Mouse (Mus musculus): ENCODE data around the gene Fau. TPM values are rescaled to one million over a fixed set of nuclear protein-coding genes. Genes with fewer than 3 reads are reported as not detected.
A peak's percentile ranks its signal among the peaks of the same experiment; 100 is the strongest.

The Fau gene
- polyA plus RNA-seq, 1 experiment from 2014 or later = 779 TPM

DNA sequence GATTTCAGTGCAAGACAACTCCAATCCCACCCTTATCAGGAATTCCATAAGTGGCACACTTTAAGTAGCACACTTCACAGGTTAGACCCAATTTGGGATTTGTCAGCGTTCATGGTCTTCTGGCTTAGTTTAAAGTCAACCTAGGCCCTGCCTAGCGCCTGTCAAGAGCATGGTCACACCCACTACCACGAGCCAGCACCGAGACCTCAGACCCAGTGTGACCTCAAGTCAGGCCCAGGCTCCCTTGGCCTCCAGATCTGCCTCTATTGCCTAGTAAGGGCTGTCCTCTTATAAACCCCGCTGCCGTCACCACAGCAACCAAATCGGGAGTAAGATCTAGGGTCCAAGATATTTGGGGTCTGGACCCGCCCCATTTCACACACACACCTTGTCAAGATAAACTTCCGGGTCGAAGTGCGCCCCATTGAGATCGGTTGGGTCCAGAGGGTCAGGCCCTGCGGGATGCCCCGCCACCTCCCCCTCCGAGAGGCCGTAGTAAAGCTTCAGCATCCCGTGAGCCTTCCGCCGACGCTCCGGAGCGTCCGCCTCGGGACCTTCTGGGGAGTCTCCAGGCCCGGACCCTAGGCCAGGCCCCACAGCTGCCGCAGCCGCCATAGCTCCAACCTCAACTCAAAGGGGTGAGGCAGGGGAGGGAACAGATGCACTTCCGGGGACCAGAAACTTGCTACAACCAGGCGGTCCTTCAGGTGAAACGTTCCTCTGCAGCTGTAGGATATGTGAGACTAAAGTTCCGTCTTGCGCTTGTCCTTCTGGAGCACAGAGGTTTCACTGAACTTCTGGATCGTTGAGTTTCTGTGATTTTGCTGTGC, 19.1 kb downstream of the Fau start, which contains the start of gene Vps51:
Gene Vps51 (minus strand): TSS at position 668 of the 830 bp plus-strand sequence.
- peak within 1 kb of the TSS; percentile 78 for H3K4me3 ChIP-seq (replicated peaks)
- H3K27me3 ChIP-seq = no peaks in the 10 kb centered on the region
- peak within 1 kb of the TSS; percentile 77 for H3K9ac ChIP-seq (replicated peaks)
- peak within 1 kb of the TSS; percentile 90 for H3K4me2 ChIP-seq
- 1% methylated on average over 33 of the region's 33 CpGs for WGBS
- peaks cover 14% of the 10 kb centered on the region for H3K4me1 ChIP-seq (replicated peaks)
- H3K27ac ChIP-seq = peak within 1 kb of the TSS; percentile 80
- peaks cover 51% of the 10 kb centered on the region for H3K36me3 ChIP-seq
- no peaks in the 10 kb centered on the region for H3K9me3 ChIP-seq
- peak; percentile 84 for ATAC-seq (ENCODE audit: insufficient number of reproducible peaks, insufficient read depth, low FRiP score, low TSS enrichment, low read depth)

DNA sequence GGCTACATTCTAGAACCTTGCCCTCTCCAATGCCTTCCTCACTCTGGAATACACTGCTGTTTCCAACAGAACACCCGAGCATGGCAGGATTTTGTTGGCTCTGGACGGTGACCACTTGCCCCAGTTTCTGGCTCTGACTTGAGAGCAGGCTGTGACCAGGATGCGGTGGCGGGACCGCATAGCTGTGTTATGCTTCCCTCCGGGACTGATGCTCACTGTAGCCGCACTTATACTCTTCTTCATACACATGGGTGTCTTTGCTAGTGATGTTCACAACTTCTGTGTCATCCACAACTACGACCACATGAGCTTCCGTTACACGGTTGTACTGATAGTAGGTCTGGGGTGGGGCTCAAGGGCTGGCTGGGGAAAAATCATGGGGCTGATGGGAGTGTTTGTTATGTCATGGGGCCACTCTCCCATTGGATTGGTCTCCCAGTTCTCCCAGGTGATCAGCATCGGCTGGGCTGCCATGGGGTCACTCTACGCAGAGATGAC, 22.4 kb downstream of the Fau start, which contains the start of gene Tmem262:
Gene Tmem262 (plus strand): TSS at position 51 of the 498 bp plus-strand sequence.
- 92% methylated on average over 12 of the region's 12 CpGs for WGBS
- Histone ChIP-seq H3K4me1 (replicated peaks) (peaks cover 24% of the 10 kb centered on the region), H3K4me2 (no peak within 1 kb of the TSS), H3K9me3 (no peaks in the 10 kb centered on the region), H3K27ac (no peak within 1 kb of the TSS), H3K4me3 (replicated peaks) (no peak within 1 kb of the TSS), H3K36me3 (peaks cover 35% of the 10 kb centered on the region), H3K9ac (replicated peaks) (no peak within 1 kb of the TSS), H3K27me3 (no peaks in the 10 kb centered on the region)
- no peak for ATAC-seq (ENCODE audit: insufficient number of reproducible peaks, insufficient read depth, low FRiP score, low TSS enrichment, low read depth)

DNA sequence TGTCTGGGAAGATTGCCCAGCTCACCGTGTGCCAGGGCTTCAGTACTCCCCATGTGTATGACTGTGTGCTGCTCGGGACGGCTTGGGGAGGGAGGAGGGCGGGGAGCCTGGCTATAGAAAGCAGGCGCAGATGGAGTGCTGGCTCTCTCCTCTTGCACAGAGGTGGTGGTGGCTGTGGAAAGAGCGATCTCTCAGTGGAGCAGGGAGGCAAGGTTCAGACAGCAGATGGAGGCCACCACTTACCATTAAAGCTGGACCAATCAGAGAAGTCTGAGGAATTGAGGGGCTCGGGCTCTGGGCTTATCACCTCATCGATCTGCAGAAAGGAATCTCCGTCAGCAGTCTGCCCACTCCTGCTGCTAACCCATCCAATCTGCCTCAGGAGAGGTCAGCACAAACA, 24.5 kb downstream of the Fau start, which contains the start of gene Gm28374:
Gene Gm28374 (minus strand): TSS at position 101 of the 400 bp plus-strand sequence.
- no peak for ATAC-seq (ENCODE audit: insufficient number of reproducible peaks, insufficient read depth, low FRiP score, low TSS enrichment, low read depth)
- Histone ChIP-seq H3K9me3 (no peaks in the 10 kb centered on the region), H3K4me2 (no peak within 1 kb of the TSS), H3K4me3 (replicated peaks) (no peak within 1 kb of the TSS), H3K4me1 (replicated peaks) (peaks cover 24% of the 10 kb centered on the region), H3K27ac (no peak within 1 kb of the TSS), H3K9ac (replicated peaks) (no peak within 1 kb of the TSS), H3K27me3 (no peaks in the 10 kb centered on the region), H3K36me3 (peaks cover 43% of the 10 kb centered on the region)
- WGBS = 88% methylated on average over 9 of the region's 9 CpGs

DNA sequence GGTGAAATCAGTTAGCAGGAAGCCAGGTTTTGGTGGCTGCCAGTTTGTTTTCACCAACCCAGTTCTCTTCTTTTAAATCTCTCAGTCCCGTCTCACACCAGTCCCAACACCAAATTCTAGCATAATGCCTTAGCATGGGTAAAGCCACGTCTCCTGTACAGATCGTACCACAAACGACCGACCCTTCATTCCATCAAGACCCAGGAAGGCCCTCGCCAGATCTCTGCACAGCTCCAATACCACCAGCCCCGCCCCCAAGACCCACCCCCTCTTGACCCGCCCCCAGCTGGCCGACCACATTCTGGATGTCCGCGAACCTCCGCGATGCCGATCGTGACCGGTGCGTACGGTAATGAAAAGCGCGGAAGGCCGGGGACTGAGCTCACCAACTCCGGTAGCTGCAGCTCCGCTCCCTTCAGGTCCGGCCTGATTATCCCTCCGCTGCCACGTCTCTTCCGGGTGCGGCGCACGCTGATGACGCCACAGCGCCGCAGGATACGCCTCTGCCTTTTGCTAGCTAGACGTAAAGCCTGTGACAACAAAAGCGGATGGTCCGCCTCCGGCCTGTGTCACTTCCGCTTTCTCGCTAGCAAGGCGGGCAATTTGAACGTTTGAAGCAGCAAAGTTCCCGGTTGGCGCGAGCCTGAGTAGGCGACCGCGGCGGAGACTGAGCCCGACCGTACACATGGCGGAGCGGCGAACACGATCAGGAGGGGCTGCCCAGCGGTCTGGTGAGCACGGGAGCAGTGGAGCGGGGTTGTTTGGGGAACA, 27.0 kb downstream of the Fau start, which contains the start of the genes Zfpl1 and Cdca5:
Gene Zfpl1 (minus strand): TSS at position 479 of the 771 bp plus-strand sequence.
Gene Cdca5 (plus strand): TSS at position 506 of the 771 bp plus-strand sequence.
- H3K27ac ChIP-seq = peak within 1 kb of the TSS; percentile 56
- under 1% methylated on average over 58 of the region's 58 CpGs for WGBS
- H3K4me1 ChIP-seq (replicated peaks) = peaks cover 17% of the 10 kb centered on the region
- H3K36me3 ChIP-seq = peaks cover 67% of the 10 kb centered on the region
- H3K4me3 ChIP-seq (replicated peaks) = peak within 1 kb of the TSS; percentile 81
- H3K4me2 ChIP-seq = peak within 1 kb of the TSS; percentile 96
- H3K27me3 ChIP-seq = no peaks in the 10 kb centered on the region
- no peaks in the 10 kb centered on the region for H3K9me3 ChIP-seq
- peak; percentile 89 for ATAC-seq (ENCODE audit: insufficient number of reproducible peaks, insufficient read depth, low FRiP score, low TSS enrichment, low read depth)
- peak within 1 kb of the TSS; percentile 70 for H3K9ac ChIP-seq (replicated peaks)

DNA sequence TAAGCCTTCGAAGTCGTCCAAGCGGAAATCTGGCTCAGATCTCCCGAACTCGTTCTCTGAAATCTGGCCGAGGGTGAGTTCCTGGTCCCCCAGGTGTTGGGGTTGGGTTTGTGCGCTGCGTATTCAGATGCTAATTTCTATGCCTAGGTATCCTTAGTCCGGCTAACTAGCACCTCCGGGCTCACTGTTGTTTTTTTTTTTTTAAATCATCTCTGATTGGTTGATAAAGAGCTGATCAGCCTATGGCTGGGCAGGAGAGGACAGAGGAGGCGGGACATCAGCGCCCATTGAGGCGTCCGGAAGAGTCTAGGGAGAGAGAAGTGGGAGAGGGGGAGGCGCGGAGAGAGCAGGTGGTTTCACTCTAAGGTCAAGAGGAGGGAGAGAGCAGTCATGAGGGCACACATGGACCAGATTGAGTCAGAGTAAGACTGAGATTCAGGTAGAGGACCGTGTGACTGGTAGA, 27.8 kb downstream of the Fau start:
- Histone ChIP-seq H3K4me1 (replicated peaks) (peaks cover 17% of the 10 kb centered on the region), H3K36me3 (peaks cover 67% of the 10 kb centered on the region), H3K9ac (replicated peaks) (peak overlapping the region; percentile 70), H3K4me2 (peak overlapping the region; percentile 96), H3K27ac (peak overlapping the region; percentile 56), H3K27me3 (no peaks in the 10 kb centered on the region), H3K4me3 (replicated peaks) (peak overlapping the region; percentile 81), H3K9me3 (no peaks in the 10 kb centered on the region)
- 0 out of 2 replicates have a peak, but pooled peaks have one; percentile 34 for ATAC-seq (ENCODE audit: insufficient number of reproducible peaks, insufficient read depth, low FRiP score, low TSS enrichment, low read depth)
- WGBS = 1% methylated on average over 17 of the region's 17 CpGs

DNA sequence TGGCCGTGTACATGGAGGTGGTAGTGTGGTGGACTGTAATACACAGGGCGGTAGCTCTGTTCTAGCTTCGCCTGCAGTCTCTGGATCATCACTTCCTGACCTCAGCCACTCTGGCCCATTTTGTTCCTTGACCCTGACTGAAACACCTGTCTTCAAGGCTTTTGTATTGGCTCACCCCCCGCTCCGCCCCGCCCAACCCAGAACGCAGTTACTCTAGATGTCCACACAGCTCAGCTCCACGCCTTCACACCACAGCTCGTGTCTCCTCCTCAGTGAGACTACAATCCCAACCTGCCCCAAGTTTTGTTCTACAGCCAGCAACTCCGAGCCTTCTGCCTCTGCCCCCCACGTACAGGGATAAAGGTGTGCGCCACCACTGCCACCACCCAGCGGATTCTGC, 31.2 kb downstream of the Fau start:
- no peaks in the 10 kb centered on the region for H3K9me3 ChIP-seq
- 95% methylated on average over 13 of the region's 13 CpGs for WGBS
- no peak overlapping the region for H3K9ac ChIP-seq (replicated peaks)
- H3K36me3 ChIP-seq = peaks cover 70% of the 10 kb centered on the region
- H3K4me3 ChIP-seq (replicated peaks) = no peak overlapping the region
- H3K4me1 ChIP-seq (replicated peaks) = peaks cover 11% of the 10 kb centered on the region
- H3K4me2 ChIP-seq = no peak overlapping the region
- ATAC-seq (ENCODE audit: insufficient number of reproducible peaks, insufficient read depth, low FRiP score, low TSS enrichment, low read depth) = no peak
- no peak overlapping the region for H3K27ac ChIP-seq
- no peaks in the 10 kb centered on the region for H3K27me3 ChIP-seq

DNA sequence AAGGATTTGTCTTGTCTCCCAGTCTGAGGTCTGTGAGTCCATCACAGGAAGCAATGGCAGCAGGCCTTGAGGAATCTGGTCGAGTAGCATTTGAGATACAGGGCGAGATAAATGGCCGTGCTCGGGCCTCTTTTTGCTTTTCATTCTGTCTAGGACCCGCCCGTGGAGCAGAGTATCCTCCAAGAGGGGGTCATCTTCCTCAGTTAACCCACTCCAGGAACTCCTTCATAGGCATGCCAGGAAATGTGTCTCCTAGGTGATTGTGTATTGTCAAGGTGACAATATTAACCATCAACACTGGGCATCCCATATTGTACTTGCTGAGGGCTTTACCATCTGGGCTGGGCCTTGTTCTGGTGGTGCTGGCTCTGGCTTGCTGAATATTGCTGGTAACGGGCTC, 36.5 kb downstream of the Fau start, which contains the start of gene AC131692.1:
Gene AC131692.1 (plus strand): TSS at position 301 of the 400 bp plus-strand sequence.
- Histone ChIP-seq H3K4me2 (no peak within 1 kb of the TSS), H3K27me3 (no peaks in the 10 kb centered on the region), H3K36me3 (peaks cover 78% of the 10 kb centered on the region), H3K9ac (replicated peaks) (no peak within 1 kb of the TSS), H3K4me3 (replicated peaks) (no peak within 1 kb of the TSS), H3K9me3 (no peaks in the 10 kb centered on the region), H3K4me1 (replicated peaks) (no peaks in the 10 kb centered on the region), H3K27ac (no peak within 1 kb of the TSS)
- no peak for ATAC-seq (ENCODE audit: insufficient number of reproducible peaks, insufficient read depth, low FRiP score, low TSS enrichment, low read depth)
- 92% methylated on average over 7 of the region's 7 CpGs for WGBS

DNA sequence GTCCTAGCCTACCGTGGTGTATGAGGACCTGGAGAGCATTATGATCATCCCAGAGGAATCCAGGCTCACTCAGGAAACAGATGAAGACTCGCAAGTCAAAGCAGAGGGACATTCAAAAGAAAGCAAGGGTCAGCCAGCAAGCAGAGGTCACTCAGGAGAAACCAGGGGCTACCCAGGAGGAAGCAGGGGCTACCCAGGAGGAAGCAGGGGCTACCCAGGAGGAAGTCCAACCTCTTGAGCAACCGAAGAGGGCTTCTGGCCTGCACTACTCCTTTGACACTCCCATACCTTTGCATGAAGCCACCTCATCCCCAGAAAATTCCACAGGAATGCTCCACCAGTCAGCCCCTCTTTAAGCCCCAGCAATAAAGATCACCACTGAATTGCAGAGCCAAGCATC, 40.2 kb downstream of the Fau start:
- Histone ChIP-seq H3K9ac (replicated peaks) (no peak overlapping the region), H3K4me2 (no peak overlapping the region), H3K4me1 (replicated peaks) (no peaks in the 10 kb centered on the region), H3K27me3 (no peaks in the 10 kb centered on the region), H3K27ac (no peak overlapping the region), H3K4me3 (replicated peaks) (no peak overlapping the region), H3K9me3 (no peaks in the 10 kb centered on the region), H3K36me3 (peaks cover 48% of the 10 kb centered on the region)
- 88% methylated on average over 3 of the region's 3 CpGs for whole genome bisulfite sequencing
- no peak for ATAC-seq (ENCODE audit: insufficient number of reproducible peaks, insufficient read depth, low FRiP score, low TSS enrichment, low read depth)

DNA sequence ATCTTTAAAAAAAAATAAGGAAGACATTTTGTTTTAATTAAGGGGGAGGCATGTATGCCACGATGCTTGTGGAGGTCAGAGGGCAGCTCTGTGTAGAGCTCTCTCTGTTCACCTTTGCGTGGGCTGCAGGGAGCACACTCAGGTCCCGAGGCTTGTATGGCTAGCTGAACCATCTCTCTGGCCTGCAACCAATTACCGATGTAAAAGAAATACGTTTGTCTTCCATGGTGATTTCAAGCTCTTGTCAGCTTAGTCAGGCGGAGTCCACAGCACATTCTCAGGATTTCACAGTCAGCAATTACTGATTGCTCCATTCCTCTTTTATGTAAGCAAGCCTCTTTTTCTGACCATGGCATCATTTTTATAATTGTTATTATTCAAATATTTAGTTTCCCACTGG, 43.5 kb downstream of the Fau start:
- no peak overlapping the region for H3K9ac ChIP-seq (replicated peaks)
- no peaks in the 10 kb centered on the region for H3K9me3 ChIP-seq
- peaks cover 25% of the 10 kb centered on the region for H3K36me3 ChIP-seq
- no peak overlapping the region for H3K4me3 ChIP-seq (replicated peaks)
- H3K27ac ChIP-seq = no peak overlapping the region
- no peak for ATAC-seq (ENCODE audit: insufficient number of reproducible peaks, insufficient read depth, low FRiP score, low TSS enrichment, low read depth)
- WGBS = 29% methylated on average over 6 of the region's 6 CpGs
- H3K4me2 ChIP-seq = no peak overlapping the region
- H3K4me1 ChIP-seq (replicated peaks) = no peaks in the 10 kb centered on the region
- no peaks in the 10 kb centered on the region for H3K27me3 ChIP-seq

DNA sequence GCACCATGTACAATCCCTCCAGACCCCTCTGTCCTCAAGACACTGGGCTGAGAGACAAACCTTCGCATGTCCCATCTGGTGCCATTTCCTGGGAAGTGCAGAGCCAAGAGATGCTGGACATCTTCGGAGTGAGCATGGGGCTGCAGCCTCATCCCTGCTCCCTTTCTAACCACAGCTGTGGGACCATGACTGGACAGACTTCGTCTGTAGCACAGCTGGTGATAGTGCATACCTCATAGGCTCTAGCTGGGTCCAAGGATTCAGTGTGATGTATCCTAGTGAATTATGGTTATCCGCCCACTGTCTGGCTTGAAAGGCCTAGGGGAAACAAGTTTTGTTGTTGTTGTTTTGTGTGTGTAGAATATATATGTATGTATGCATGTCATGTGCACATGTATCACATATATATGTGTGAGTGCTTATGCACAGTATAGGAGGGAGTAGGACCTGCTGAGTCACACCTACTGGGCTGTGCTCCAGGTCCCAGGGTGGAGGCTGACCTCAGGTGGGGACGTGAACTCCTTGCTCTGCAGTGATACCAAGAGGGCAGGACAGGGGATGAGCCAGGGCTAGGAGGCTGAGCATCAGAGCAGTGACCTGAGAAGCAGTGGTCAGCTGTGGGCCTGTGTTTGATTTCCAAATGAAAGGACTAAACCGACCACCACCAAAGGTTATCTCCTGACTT, 44.7 kb downstream of the Fau start:
- H3K9me3 ChIP-seq = no peaks in the 10 kb centered on the region
- no peak overlapping the region for H3K9ac ChIP-seq (replicated peaks)
- H3K27me3 ChIP-seq = no peaks in the 10 kb centered on the region
- H3K4me2 ChIP-seq = no peak overlapping the region
- H3K27ac ChIP-seq = no peak overlapping the region
- ATAC-seq (ENCODE audit: insufficient number of reproducible peaks, insufficient read depth, low FRiP score, low TSS enrichment, low read depth) = no peak
- WGBS = 84% methylated on average over 6 of the region's 6 CpGs
- H3K36me3 ChIP-seq = peaks cover 16% of the 10 kb centered on the region
- no peaks in the 10 kb centered on the region for H3K4me1 ChIP-seq (replicated peaks)
- no peak overlapping the region for H3K4me3 ChIP-seq (replicated peaks)
